Mouse (Mus musculus): ENCODE data around the gene Filip1l. TPM values are rescaled to one million over a fixed set of nuclear protein-coding genes. Genes with fewer than 3 reads are reported as not detected.

Gene Filip1l
- polyA plus RNA-seq, 1 experiment from 2014 or later: 12.7 TPM

GRCm38 (mm10) chr16:57433173-57433572 is 80.3 kb downstream of the Filip1l start:
- Histone ChIP-seq H3K4me3 (no peak overlapping the region), H3K36me3 (replicated peaks) (no peaks in the 10 kb centered on the region), H3K27ac (replicated peaks) (no peak overlapping the region), H3K9me3 (no peaks in the 10 kb centered on the region), H3K4me1 (peaks cover 13% of the 10 kb centered on the region), H3K27me3 (replicated peaks; ENCODE audit: low read depth, poor library complexity, severe bottlenecking) (no peaks in the 10 kb centered on the region)
- DNase-seq (ENCODE audit: low spot score): no peak
- WGBS: 78% methylated on average over 4 of the region's 4 CpGs

DNA sequence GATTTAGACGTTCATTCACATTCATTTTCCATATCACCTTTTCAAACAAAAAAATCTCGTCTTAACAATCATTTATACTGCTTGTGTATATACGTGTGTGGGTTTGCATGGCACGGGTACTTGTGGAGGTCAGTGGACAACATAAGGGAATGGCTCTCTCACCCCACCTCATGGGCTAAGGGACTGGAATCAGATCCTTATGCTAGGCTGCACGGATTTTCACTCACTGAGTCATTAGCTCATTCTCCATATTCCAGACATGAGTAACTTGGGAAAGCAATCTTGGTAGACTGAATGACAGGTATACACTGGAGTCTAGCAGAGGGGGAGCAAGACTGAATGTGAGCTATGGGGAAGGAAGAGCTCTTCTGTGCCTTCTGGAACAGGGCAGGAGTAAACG is 80.8 kb downstream of the Filip1l start:
- H3K27ac ChIP-seq (replicated peaks): no peak overlapping the region
- WGBS: 88% methylated on average over 6 of the region's 6 CpGs
- no peak for DNase-seq (ENCODE audit: low spot score)

DNA sequence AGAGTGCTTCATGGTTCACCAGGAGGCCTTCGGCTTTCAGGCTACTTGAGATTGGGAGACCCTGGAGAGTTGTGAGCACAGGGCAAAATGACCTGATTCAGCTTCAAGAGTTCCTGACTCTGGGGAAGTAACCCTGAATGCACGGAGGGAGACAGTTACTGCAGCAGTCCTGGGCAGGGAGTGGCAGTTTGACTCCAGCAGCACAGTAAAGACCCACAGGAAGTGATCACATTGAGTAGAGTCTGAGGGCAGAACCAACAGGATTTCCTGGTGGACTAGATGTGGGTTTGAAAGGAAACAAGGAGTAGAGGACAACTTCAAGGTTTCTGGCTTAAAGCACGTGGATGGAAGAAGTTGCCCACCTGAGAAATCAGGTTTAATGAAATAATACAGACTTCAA is 81.7 kb downstream of the Filip1l start:
- no peak overlapping the region for H3K27ac ChIP-seq (replicated peaks)
- no peaks in the 10 kb centered on the region for H3K9me3 ChIP-seq
- no peak overlapping the region for H3K4me3 ChIP-seq
- no peak for DNase-seq (ENCODE audit: low spot score)
- 75% methylated on average over 3 of the region's 3 CpGs for WGBS
- peaks cover 25% of the 10 kb centered on the region for H3K4me1 ChIP-seq
- H3K27me3 ChIP-seq (replicated peaks; ENCODE audit: low read depth, poor library complexity, severe bottlenecking): no peaks in the 10 kb centered on the region
- H3K36me3 ChIP-seq (replicated peaks): no peaks in the 10 kb centered on the region

More for the DNA sequence above, 80.8 kb downstream of the Filip1l start:
- H3K4me3 ChIP-seq: no peak overlapping the region
- no peaks in the 10 kb centered on the region for H3K36me3 ChIP-seq (replicated peaks)
- no peaks in the 10 kb centered on the region for H3K9me3 ChIP-seq
- H3K27me3 ChIP-seq (replicated peaks; ENCODE audit: low read depth, poor library complexity, severe bottlenecking): no peaks in the 10 kb centered on the region
- peaks cover 18% of the 10 kb centered on the region for H3K4me1 ChIP-seq

DNA sequence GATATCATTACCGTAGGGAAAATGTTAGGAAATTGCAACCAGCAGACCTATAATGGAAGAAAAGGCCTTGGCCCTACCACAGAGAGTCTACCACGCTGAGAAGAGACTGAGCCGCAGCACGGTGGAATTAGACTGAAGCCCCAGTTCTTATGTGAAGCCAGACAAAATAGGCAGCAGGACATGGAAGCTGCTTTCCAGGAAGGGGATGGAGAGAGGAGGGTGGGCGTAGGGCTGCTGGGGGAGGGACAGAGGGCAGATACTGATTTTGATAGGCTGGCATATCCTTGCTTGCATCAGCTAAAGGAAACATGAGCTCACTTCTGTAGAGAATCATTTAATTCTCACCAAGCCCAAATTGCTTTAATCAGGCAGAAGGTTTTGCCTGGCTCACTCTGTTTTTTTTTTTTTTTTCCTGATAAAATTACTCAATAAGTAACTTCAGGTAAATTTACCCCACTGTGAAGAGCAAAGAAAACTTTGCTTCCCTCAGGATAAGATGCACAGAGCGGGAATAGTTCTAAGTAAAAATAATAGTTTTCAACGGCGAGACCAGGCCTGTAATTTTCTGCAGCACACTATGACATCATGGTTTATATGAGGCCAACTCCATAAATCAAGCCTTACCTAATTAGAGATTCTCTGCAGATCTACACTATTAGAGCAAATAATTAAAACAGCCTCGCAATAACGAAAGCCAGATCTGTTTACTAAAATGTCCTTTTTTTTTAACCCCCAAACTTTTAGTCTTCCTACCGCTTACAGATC is 84.8 kb downstream of the Filip1l start:
- no peaks in the 10 kb centered on the region for H3K36me3 ChIP-seq (replicated peaks)
- no peak overlapping the region for H3K4me3 ChIP-seq
- H3K27ac ChIP-seq (replicated peaks): no peak overlapping the region; the same call in 1 of the 2 replicates
- peaks cover 25% of the 10 kb centered on the region for H3K4me1 ChIP-seq
- no peaks in the 10 kb centered on the region for H3K9me3 ChIP-seq
- DNase-seq (ENCODE audit: low spot score): peak; percentile 63
- H3K27me3 ChIP-seq (replicated peaks; ENCODE audit: low read depth, poor library complexity, severe bottlenecking): no peaks in the 10 kb centered on the region
- WGBS: 74% methylated on average over 11 of the region's 11 CpGs

DNA sequence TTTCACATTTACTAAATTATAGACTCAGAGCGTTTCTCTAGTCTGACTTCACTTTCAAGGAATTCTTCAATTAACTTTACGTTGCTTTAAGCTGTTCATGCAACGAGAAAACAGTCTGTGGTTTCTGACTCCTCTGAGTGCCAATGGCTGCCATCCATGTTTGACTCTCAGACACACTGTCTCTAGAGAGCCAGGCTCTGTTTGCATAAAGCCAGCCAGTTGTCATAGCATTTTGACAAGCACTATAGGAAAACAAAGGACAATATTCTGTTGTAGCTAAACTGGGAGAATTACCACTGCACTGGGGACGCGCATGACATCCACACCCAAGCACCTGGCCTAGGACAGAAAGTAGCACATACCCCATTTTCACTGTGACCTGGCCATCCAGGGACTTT is 85.4 kb downstream of the Filip1l start:
- no peak for DNase-seq (ENCODE audit: low spot score)
- 73% methylated on average over 5 of the region's 5 CpGs for WGBS
- Histone ChIP-seq H3K27ac (replicated peaks) (no peak overlapping the region; the same call in 1 of the 2 replicates), H3K9me3 (no peaks in the 10 kb centered on the region), H3K27me3 (replicated peaks; ENCODE audit: low read depth, poor library complexity, severe bottlenecking) (no peaks in the 10 kb centered on the region), H3K4me1 (peaks cover 25% of the 10 kb centered on the region), H3K4me3 (no peak overlapping the region), H3K36me3 (replicated peaks) (no peaks in the 10 kb centered on the region)

GRCm38 (mm10) chr16:57439206-57439605 is 86.3 kb downstream of the Filip1l start:
- DNase-seq (ENCODE audit: low spot score): no peak
- Histone ChIP-seq H3K4me3 (no peak overlapping the region), H3K36me3 (replicated peaks) (no peaks in the 10 kb centered on the region), H3K4me1 (peaks cover 25% of the 10 kb centered on the region), H3K27ac (replicated peaks) (peak overlapping the region; percentile 7; the same call in 1 of the 2 replicates), H3K27me3 (replicated peaks; ENCODE audit: low read depth, poor library complexity, severe bottlenecking) (no peaks in the 10 kb centered on the region), H3K9me3 (no peaks in the 10 kb centered on the region)
- WGBS: 90% methylated on average over 11 of the region's 11 CpGs

GRCm38 (mm10) chr16:57440706-57441437 is 88.0 kb downstream of the Filip1l start:
- H3K27me3 ChIP-seq (replicated peaks; ENCODE audit: low read depth, poor library complexity, severe bottlenecking): no peaks in the 10 kb centered on the region
- peaks cover 25% of the 10 kb centered on the region for H3K4me1 ChIP-seq
- 90% methylated on average over 10 of the region's 10 CpGs for WGBS
- H3K4me3 ChIP-seq: no peak overlapping the region
- DNase-seq (ENCODE audit: low spot score): no peak
- no peaks in the 10 kb centered on the region for H3K9me3 ChIP-seq
- H3K27ac ChIP-seq (replicated peaks): no peak overlapping the region
- H3K36me3 ChIP-seq (replicated peaks): no peaks in the 10 kb centered on the region

GRCm38 (mm10) chr16:57445096-57446094 is 92.5 kb downstream of the Filip1l start:
- DNase-seq (ENCODE audit: low spot score): no peak
- Histone ChIP-seq H3K4me3 (no peak overlapping the region), H3K4me1 (peaks cover 14% of the 10 kb centered on the region), H3K27ac (replicated peaks) (no peak overlapping the region), H3K9me3 (peaks cover 5% of the 10 kb centered on the region; the same call in 1 of the 2 replicates), H3K36me3 (replicated peaks) (0 out of 2 replicates have a peak, but pooled peaks cover 4% of the 10 kb centered on the region), H3K27me3 (replicated peaks; ENCODE audit: low read depth, poor library complexity, severe bottlenecking) (no peaks in the 10 kb centered on the region)
- 66% methylated on average over 10 of the region's 10 CpGs for WGBS

- Histone ChIP-seq H3K36me3 (replicated peaks) (0 out of 2 replicates have a peak, but pooled peaks cover 4% of the 10 kb centered on the region), H3K4me1 (peaks cover 10% of the 10 kb centered on the region), H3K4me3 (no peak overlapping the region), H3K27ac (replicated peaks) (no peak overlapping the region), H3K9me3 (peaks cover 5% of the 10 kb centered on the region; the same call in 1 of the 2 replicates), H3K27me3 (replicated peaks; ENCODE audit: low read depth, poor library complexity, severe bottlenecking) (no peaks in the 10 kb centered on the region)
- no peak for DNase-seq (ENCODE audit: low spot score)
- WGBS: 78% methylated on average over 7 of the region's 7 CpGs
These were observed 100.1 kb downstream of the Filip1l start for GRCm38 (mm10) chr16:57453009-57453408.

GRCm38 (mm10) chr16:57454106-57454763 is 101.3 kb downstream of the Filip1l start:
- WGBS: 89% methylated on average over 8 of the region's 8 CpGs
- H3K27ac ChIP-seq (replicated peaks): no peak overlapping the region
- H3K36me3 ChIP-seq (replicated peaks): no peaks in the 10 kb centered on the region
- DNase-seq (ENCODE audit: low spot score): no peak
- H3K27me3 ChIP-seq (replicated peaks; ENCODE audit: low read depth, poor library complexity, severe bottlenecking): no peaks in the 10 kb centered on the region
- H3K4me1 ChIP-seq: peaks cover 10% of the 10 kb centered on the region
- no peak overlapping the region for H3K4me3 ChIP-seq
- no peaks in the 10 kb centered on the region for H3K9me3 ChIP-seq

DNA sequence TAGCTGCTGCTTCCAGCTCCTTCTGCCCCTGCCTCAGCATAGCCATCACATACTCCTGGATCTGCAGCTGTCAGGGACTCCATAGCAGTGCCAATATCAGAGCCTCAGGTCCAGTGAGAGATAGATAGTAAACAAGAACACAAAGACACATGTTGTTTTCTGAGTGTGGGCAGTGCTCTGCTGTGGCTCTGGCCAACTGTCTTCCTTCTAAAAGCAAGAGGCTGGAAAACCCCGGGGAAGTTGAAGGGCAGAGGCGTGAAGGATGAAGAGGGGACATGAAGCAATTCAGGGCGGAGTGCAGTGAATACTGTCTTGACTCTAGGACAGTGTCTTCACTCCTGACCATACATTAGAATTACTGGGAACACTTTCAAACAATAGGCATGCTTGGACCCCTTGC is 102.7 kb downstream of the Filip1l start:
- Histone ChIP-seq H3K36me3 (replicated peaks) (no peaks in the 10 kb centered on the region), H3K27ac (replicated peaks) (no peak overlapping the region), H3K4me3 (no peak overlapping the region), H3K9me3 (no peaks in the 10 kb centered on the region), H3K4me1 (peaks cover 10% of the 10 kb centered on the region), H3K27me3 (replicated peaks; ENCODE audit: low read depth, poor library complexity, severe bottlenecking) (no peaks in the 10 kb centered on the region)
- DNase-seq (ENCODE audit: low spot score): no peak
- WGBS: 83% methylated on average over 3 of the region's 3 CpGs
